Mouse (Mus musculus) heart, embryonic 13.5 days (tissue): ENCODE measurements around the gene Slc7a11. TPM values are rescaled to one million over a fixed set of nuclear protein-coding genes. Genes with fewer than 3 reads are reported as not detected.

ENCODE experiments used
- ATAC-seq: fragments of 200-750 bp; cut with Nextera tagmentation; 2 replicates; pipeline ENCODE4 v1.8.0; 2017; ENCODE audit warnings: moderate TSS enrichment; ENCODE audit not compliant: insufficient number of reproducible peaks, low FRiP score, low TSS enrichment; ENCODE audit errors: extremely low read depth
- H3K27ac ChIP-seq: fragments of 300-500 bp; sonication (generic); replicated peaks from 2 replicates; pipeline ENCODE4 v1.5.1; 2015; ENCODE audit warnings: moderate library complexity, mild to moderate bottlenecking, inconsistent platforms
- H3K27me3 ChIP-seq: fragments of 300-500 bp; sonication (generic); replicated peaks from 2 replicates; pipeline ENCODE4 v1.6.1; 2015; ENCODE audit warnings: mild to moderate bottlenecking, inconsistent platforms
- H3K36me3 ChIP-seq: fragments of 300-500 bp; sonication (generic); 2 replicates; pipeline ENCODE4 v1.6.1; 2015; ENCODE audit warnings: mild to moderate bottlenecking, inconsistent platforms
- H3K4me1 ChIP-seq: fragments of 300-500 bp; sonication (generic); 2 replicates; pipeline ENCODE4 v1.6.1; 2015; ENCODE audit warnings: inconsistent platforms
- H3K4me2 ChIP-seq: fragments of 300-500 bp; sonication (generic); 2 replicates; pipeline ENCODE4 v1.6.1; 2015; ENCODE audit warnings: inconsistent platforms, mild to moderate bottlenecking, moderate library complexity
- H3K4me3 ChIP-seq: fragments of 300-500 bp; sonication (generic); 2 replicates; pipeline ENCODE4 v1.5.1; 2015; ENCODE audit warnings: moderate library complexity, mild to moderate bottlenecking, inconsistent platforms
- H3K9ac ChIP-seq: fragments of 300-500 bp; sonication (generic); 2 replicates; pipeline ENCODE4 v1.6.1; 2015; ENCODE audit warnings: inconsistent platforms, mild to moderate bottlenecking, moderate library complexity
- H3K9me3 ChIP-seq: fragments of 300-500 bp; sonication (generic); 2 replicates; pipeline ENCODE4 v1.6.1; 2016; ENCODE audit warnings: inconsistent platforms
- WGBS: fragments of 180-500 bp; shearing (Covaris S2); methylation state at CpG from one replicate; pipeline ENCODE4 v1.1.7; 2015; ENCODE audit warnings: mixed read lengths; 5-methylcytosine and 5-hydroxymethylcytosine counted together
- polyA plus RNA-seq: library from polyadenylated mRNA; unstranded; fragments of >200 nt; fragmentation: Nextera tagmentation; extraction: Ambion mirVana; gene quantifications from 2 replicates; pipeline ENCODE4 v1.2.1, GENCODE M21; 2015

Slc7a11 gene
- polyA plus RNA-seq, 1 experiment from 2014 or later = 0.12 TPM

- no peaks in the 10 kb centered on the region for H3K4me1 ChIP-seq
- no peak for ATAC-seq
- no peaks in the 10 kb centered on the region for H3K36me3 ChIP-seq
- no peak overlapping the region for H3K27ac ChIP-seq
- no peak overlapping the region for H3K4me3 ChIP-seq
- no peaks in the 10 kb centered on the region for H3K9me3 ChIP-seq
- H3K4me2 ChIP-seq = no peak overlapping the region
- no peak overlapping the region for H3K9ac ChIP-seq
- no peaks in the 10 kb centered on the region for H3K27me3 ChIP-seq
- 81% methylated on average over 4 of the region's 4 CpGs for WGBS
Measured at GRCm38 (mm10) chr3:50258852-50259251, 184.6 kb downstream of the Slc7a11 start.

- H3K4me2 ChIP-seq = no peak overlapping the region
- H3K36me3 ChIP-seq = no peaks in the 10 kb centered on the region
- no peak overlapping the region for H3K9ac ChIP-seq
- H3K9me3 ChIP-seq = no peaks in the 10 kb centered on the region
- H3K27me3 ChIP-seq = no peaks in the 10 kb centered on the region
- no peak for ATAC-seq
- no peak overlapping the region for H3K27ac ChIP-seq
- H3K4me1 ChIP-seq = no peaks in the 10 kb centered on the region
- H3K4me3 ChIP-seq = no peak overlapping the region
- WGBS = 79% methylated on average over 6 of the region's 6 CpGs
Measured at GRCm38 (mm10) chr3:50249598-50250300, 193.7 kb downstream of the Slc7a11 start.

GRCm38 (mm10) chr3:50235990-50236389 is 207.4 kb downstream of the Slc7a11 start:
- Histone ChIP-seq H3K9me3 (no peaks in the 10 kb centered on the region), H3K9ac (no peak overlapping the region), H3K27ac (no peak overlapping the region), H3K4me3 (no peak overlapping the region), H3K36me3 (no peaks in the 10 kb centered on the region), H3K4me2 (no peak overlapping the region), H3K27me3 (no peaks in the 10 kb centered on the region), H3K4me1 (no peaks in the 10 kb centered on the region)
- WGBS = 73% methylated on average over 3 of the region's 3 CpGs
- no peak for ATAC-seq

- Histone ChIP-seq H3K4me1 (no peaks in the 10 kb centered on the region), H3K27ac (no peak overlapping the region), H3K27me3 (no peaks in the 10 kb centered on the region), H3K9me3 (no peaks in the 10 kb centered on the region), H3K4me3 (no peak overlapping the region), H3K36me3 (no peaks in the 10 kb centered on the region), H3K4me2 (no peak overlapping the region), H3K9ac (no peak overlapping the region)
- ATAC-seq = no peak
- 53% methylated on average over 5 of the region's 5 CpGs for WGBS
Measured at GRCm38 (mm10) chr3:50233144-50233543, 210.3 kb downstream of the Slc7a11 start.

GRCm38 (mm10) chr3:50224390-50225114 is 218.9 kb downstream of the Slc7a11 start:
- Histone ChIP-seq H3K27me3 (no peaks in the 10 kb centered on the region), H3K9me3 (no peaks in the 10 kb centered on the region), H3K4me3 (no peak overlapping the region), H3K9ac (no peak overlapping the region), H3K4me1 (no peaks in the 10 kb centered on the region), H3K4me2 (no peak overlapping the region), H3K27ac (no peak overlapping the region), H3K36me3 (no peaks in the 10 kb centered on the region)
- 68% methylated on average over 2 of the region's 2 CpGs for WGBS
- ATAC-seq = no peak

- no peaks in the 10 kb centered on the region for H3K36me3 ChIP-seq
- H3K4me1 ChIP-seq = no peaks in the 10 kb centered on the region
- 53% methylated on average over 2 of the region's 2 CpGs for WGBS
- H3K9ac ChIP-seq = no peak overlapping the region
- H3K27ac ChIP-seq = no peak overlapping the region
- H3K4me3 ChIP-seq = no peak overlapping the region
- ATAC-seq = no peak
- no peaks in the 10 kb centered on the region for H3K27me3 ChIP-seq
- H3K9me3 ChIP-seq = no peaks in the 10 kb centered on the region
- H3K4me2 ChIP-seq = no peak overlapping the region
Measured at GRCm38 (mm10) chr3:50220454-50220853, 223.0 kb downstream of the Slc7a11 start.

GRCm38 (mm10) chr3:50186369-50186768 is 257.0 kb downstream of the Slc7a11 start:
- H3K4me3 ChIP-seq = no peak overlapping the region
- H3K4me1 ChIP-seq = no peaks in the 10 kb centered on the region
- H3K27me3 ChIP-seq = no peaks in the 10 kb centered on the region
- no peaks in the 10 kb centered on the region for H3K9me3 ChIP-seq
- H3K4me2 ChIP-seq = no peak overlapping the region
- H3K36me3 ChIP-seq = no peaks in the 10 kb centered on the region
- no peak for ATAC-seq
- 71% methylated on average over 5 of the region's 5 CpGs for WGBS
- no peak overlapping the region for H3K9ac ChIP-seq
- no peak overlapping the region for H3K27ac ChIP-seq

- Histone ChIP-seq H3K36me3 (no peaks in the 10 kb centered on the region), H3K27me3 (no peaks in the 10 kb centered on the region), H3K4me1 (no peaks in the 10 kb centered on the region), H3K27ac (no peak overlapping the region), H3K9ac (no peak overlapping the region), H3K4me3 (no peak overlapping the region), H3K4me2 (no peak overlapping the region), H3K9me3 (no peaks in the 10 kb centered on the region)
- no peak for ATAC-seq
- WGBS = 66% methylated on average over 2 of the region's 2 CpGs
Measured at GRCm38 (mm10) chr3:50185879-50186278, 257.5 kb downstream of the Slc7a11 start.

- 65% methylated on average over 2 of the region's 2 CpGs for WGBS
- no peak for ATAC-seq
- H3K4me2 ChIP-seq = no peak overlapping the region
Measured at GRCm38 (mm10) chr3:50160756-50161155, 282.7 kb downstream of the Slc7a11 start.

GRCm38 (mm10) chr3:50144144-50144543 is 299.3 kb downstream of the Slc7a11 start:
- H3K27ac ChIP-seq = no peak overlapping the region
- no peak overlapping the region for H3K4me3 ChIP-seq
- H3K4me1 ChIP-seq = no peaks in the 10 kb centered on the region
- H3K27me3 ChIP-seq = no peaks in the 10 kb centered on the region
- no peaks in the 10 kb centered on the region for H3K36me3 ChIP-seq
- ATAC-seq = no peak
- no peaks in the 10 kb centered on the region for H3K9me3 ChIP-seq
- no peak overlapping the region for H3K4me2 ChIP-seq
- H3K9ac ChIP-seq = no peak overlapping the region

More at GRCm38 (mm10) chr3:50160756-50161155, 282.7 kb downstream of the Slc7a11 start:
- no peak overlapping the region for H3K27ac ChIP-seq
- no peak overlapping the region for H3K4me3 ChIP-seq
- no peaks in the 10 kb centered on the region for H3K9me3 ChIP-seq
- H3K9ac ChIP-seq = no peak overlapping the region
- H3K4me1 ChIP-seq = no peaks in the 10 kb centered on the region
- no peaks in the 10 kb centered on the region for H3K36me3 ChIP-seq
- H3K27me3 ChIP-seq = no peaks in the 10 kb centered on the region

- Histone ChIP-seq H3K4me1 (no peaks in the 10 kb centered on the region), H3K36me3 (no peaks in the 10 kb centered on the region), H3K4me3 (no peak overlapping the region), H3K9ac (no peak overlapping the region), H3K9me3 (no peaks in the 10 kb centered on the region), H3K27me3 (no peaks in the 10 kb centered on the region), H3K27ac (no peak overlapping the region), H3K4me2 (no peak overlapping the region)
- ATAC-seq = no peak
- WGBS = 50% methylated on average over 3 of the region's 3 CpGs
Measured at GRCm38 (mm10) chr3:50138319-50138718, 305.1 kb downstream of the Slc7a11 start.

- no peaks in the 10 kb centered on the region for H3K9me3 ChIP-seq
- no peak for ATAC-seq
- H3K4me1 ChIP-seq = no peaks in the 10 kb centered on the region
- H3K4me2 ChIP-seq = no peak overlapping the region
- no peak overlapping the region for H3K27ac ChIP-seq
- H3K36me3 ChIP-seq = no peaks in the 10 kb centered on the region
- no peaks in the 10 kb centered on the region for H3K27me3 ChIP-seq
- H3K4me3 ChIP-seq = no peak overlapping the region
- no peak overlapping the region for H3K9ac ChIP-seq
- 60% methylated on average over 5 of the region's 5 CpGs for WGBS
Measured at GRCm38 (mm10) chr3:50132204-50132603, 311.2 kb downstream of the Slc7a11 start.
